Mouse (Mus musculus): Measurements from ENCODE around the gene Hoxc4. TPM values are rescaled to one million over a fixed set of nuclear protein-coding genes. Genes with fewer than 3 reads are reported as not detected.

Hoxc4 gene
- polyA plus RNA-seq, 1 experiment from 2014 or later = not detected

DNA sequence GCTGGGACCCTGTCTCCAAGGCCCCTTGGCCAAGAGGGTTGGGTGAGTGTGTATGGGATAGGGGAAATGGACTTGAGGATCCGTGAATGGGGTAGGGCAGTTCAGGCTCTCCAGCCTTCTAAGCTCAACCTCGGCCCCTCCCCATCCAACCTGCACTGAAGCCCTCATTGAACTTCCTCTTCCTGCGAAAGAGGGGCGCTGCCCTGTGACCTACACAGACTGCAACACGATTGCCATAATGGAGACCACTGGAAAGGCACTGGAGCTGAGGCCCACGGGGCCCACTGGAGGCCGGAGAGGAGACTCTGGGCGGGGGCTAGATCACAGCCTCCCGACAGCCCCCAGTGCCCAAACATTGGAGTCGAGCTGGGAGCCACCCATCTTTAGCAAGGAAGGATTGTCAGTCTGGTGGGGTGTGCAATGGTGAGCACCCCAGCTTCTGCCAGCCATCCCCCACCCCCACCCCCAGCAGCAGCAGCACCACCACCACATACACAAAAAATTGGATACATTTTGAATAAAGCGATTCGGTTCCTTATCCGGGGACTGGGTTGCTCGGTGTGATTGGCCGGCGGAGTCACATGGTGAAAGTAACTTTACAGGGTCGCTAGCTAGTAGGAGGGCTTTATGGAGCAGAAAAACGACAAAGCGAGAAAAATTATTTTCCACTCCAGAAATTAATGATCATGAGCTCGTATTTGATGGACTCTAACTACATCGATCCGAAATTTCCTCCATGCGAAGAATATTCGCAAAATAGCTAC, 15.5 kb downstream of the Hoxc4 start:
- WGBS (ENCODE audit: missing documents) = 4% methylated on average over 24 of the region's 24 CpGs
- Histone ChIP-seq H3K27ac (no peak overlapping the region), H3K79me2 (ENCODE audit: inconsistent target) (no peaks in the 10 kb centered on the region), H3K4me3 (ENCODE audit: inconsistent target) (no peak overlapping the region), H3K36me3 (ENCODE audit: inconsistent target) (no peaks in the 10 kb centered on the region)

DNA sequence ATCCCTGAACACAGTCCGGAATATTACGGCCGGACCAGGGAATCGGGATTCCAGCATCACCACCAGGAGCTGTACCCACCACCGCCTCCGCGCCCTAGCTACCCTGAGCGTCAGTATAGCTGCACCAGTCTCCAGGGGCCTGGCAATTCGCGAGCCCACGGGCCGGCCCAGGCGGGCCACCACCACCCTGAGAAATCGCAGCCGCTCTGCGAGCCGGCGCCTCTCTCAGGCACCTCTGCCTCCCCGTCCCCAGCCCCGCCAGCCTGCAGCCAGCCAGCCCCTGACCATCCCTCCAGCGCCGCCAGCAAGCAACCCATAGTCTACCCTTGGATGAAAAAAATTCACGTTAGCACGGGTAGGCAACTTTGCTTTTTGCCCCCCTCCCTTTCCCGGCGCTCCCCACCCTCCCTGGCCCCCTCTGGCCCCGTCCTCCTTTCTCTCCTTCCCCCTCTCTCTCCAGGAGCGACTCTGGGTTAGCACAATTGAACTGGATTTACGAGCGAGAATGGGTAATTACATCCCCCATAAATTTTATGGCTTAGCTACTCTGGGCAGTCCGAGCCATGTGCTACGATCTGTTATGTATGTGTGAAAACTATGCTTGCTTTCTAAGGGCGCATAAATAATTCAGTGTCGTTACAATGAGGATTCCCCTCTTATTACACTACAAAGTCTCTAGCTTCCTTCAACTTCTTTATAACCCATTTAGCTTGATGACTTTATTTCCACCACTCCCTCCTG, 16.2 kb downstream of the Hoxc4 start:
- 3% methylated on average over 31 of the region's 34 CpGs for WGBS (ENCODE audit: missing documents)
- Histone ChIP-seq H3K27ac (no peak overlapping the region), H3K4me3 (ENCODE audit: inconsistent target) (no peak overlapping the region), H3K36me3 (ENCODE audit: inconsistent target) (no peaks in the 10 kb centered on the region), H3K79me2 (ENCODE audit: inconsistent target) (no peaks in the 10 kb centered on the region)

- WGBS (ENCODE audit: missing documents) = 3% methylated on average over 14 of the region's 14 CpGs
- H3K36me3 ChIP-seq (ENCODE audit: inconsistent target) = no peaks in the 10 kb centered on the region
- H3K79me2 ChIP-seq (ENCODE audit: inconsistent target) = no peaks in the 10 kb centered on the region
- H3K4me3 ChIP-seq (ENCODE audit: inconsistent target) = no peak overlapping the region
- no peak overlapping the region for H3K27ac ChIP-seq
Observed at GRCm38 (mm10) chr15:103035548-103035881, 16.8 kb downstream of the Hoxc4 start.

GRCm38 (mm10) chr15:103037579-103037978, 18.8 kb downstream of the Hoxc4 start:
- H3K27ac ChIP-seq = no peak overlapping the region
- no peak overlapping the region for H3K4me3 ChIP-seq (ENCODE audit: inconsistent target)
- H3K79me2 ChIP-seq (ENCODE audit: inconsistent target) = no peaks in the 10 kb centered on the region
- 44% methylated on average over 1 of the region's 1 CpGs for WGBS (ENCODE audit: missing documents)
- no peaks in the 10 kb centered on the region for H3K36me3 ChIP-seq (ENCODE audit: inconsistent target)

GRCm38 (mm10) chr15:103038701-103039480, 20.2 kb downstream of the Hoxc4 start:
- Histone ChIP-seq H3K27ac (no peak overlapping the region), H3K36me3 (ENCODE audit: inconsistent target) (no peaks in the 10 kb centered on the region), H3K4me3 (ENCODE audit: inconsistent target) (no peak overlapping the region), H3K79me2 (ENCODE audit: inconsistent target) (no peaks in the 10 kb centered on the region)
- WGBS (ENCODE audit: missing documents) = 67% methylated on average over 10 of the region's 10 CpGs

GRCm38 (mm10) chr15:103039609-103040008, 20.9 kb downstream of the Hoxc4 start:
- 67% methylated on average over 3 of the region's 3 CpGs for WGBS (ENCODE audit: missing documents)
- Histone ChIP-seq H3K36me3 (ENCODE audit: inconsistent target) (no peaks in the 10 kb centered on the region), H3K79me2 (ENCODE audit: inconsistent target) (no peaks in the 10 kb centered on the region), H3K4me3 (ENCODE audit: inconsistent target) (no peak overlapping the region), H3K27ac (no peak overlapping the region)

GRCm38 (mm10) chr15:103040601-103041000, 21.9 kb downstream of the Hoxc4 start:
- Histone ChIP-seq H3K27ac (no peak overlapping the region), H3K4me3 (ENCODE audit: inconsistent target) (no peak overlapping the region), H3K36me3 (ENCODE audit: inconsistent target) (no peaks in the 10 kb centered on the region), H3K79me2 (ENCODE audit: inconsistent target) (no peaks in the 10 kb centered on the region)
- 36% methylated on average over 10 of the region's 12 CpGs for WGBS (ENCODE audit: missing documents)

DNA sequence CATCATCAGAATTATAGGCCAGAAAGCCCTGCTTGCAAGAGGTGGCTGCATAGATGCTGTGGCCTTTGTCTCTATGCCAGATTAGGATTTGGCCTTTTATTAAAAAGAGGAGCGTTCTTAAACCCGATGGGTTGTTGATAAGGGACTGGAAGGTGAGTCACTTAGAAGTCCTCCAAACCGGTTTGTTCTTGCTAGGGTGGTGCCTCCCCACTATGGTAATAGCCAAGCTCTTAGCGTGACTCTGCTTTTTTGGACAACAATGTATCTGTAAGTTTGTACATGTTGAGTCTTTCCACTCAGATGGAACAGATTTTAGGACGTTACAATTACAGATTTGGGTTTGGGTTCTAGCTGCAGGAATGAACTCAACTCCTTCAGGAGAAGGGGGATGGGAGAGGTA, 22.9 kb downstream of the Hoxc4 start:
- H3K4me3 ChIP-seq (ENCODE audit: inconsistent target) = no peak overlapping the region
- no peaks in the 10 kb centered on the region for H3K79me2 ChIP-seq (ENCODE audit: inconsistent target)
- no peaks in the 10 kb centered on the region for H3K36me3 ChIP-seq (ENCODE audit: inconsistent target)
- WGBS (ENCODE audit: missing documents) = 45% methylated on average over 5 of the region's 5 CpGs
- no peak overlapping the region for H3K27ac ChIP-seq

DNA sequence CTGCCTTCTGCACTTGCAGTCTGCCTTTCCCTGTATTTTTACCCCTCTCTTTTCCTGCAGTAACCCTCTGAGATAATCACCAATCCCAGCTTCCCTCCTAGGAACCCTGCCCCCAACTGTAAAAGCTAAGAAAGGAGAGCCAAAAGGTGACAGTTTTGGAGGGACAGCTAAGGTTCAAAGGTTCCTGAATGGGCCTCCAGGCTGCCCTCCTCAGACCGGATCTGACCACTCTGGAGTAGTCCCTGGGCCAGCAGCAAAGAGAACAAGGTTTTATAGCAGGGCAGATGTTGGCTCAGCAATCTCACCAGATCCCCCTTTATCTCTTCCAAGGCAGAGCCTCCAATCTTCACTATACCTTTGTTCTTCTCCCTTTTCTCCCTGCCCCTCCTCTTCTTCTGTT, 23.5 kb downstream of the Hoxc4 start:
- 60% methylated on average over 1 of the region's 1 CpGs for WGBS (ENCODE audit: missing documents)
- H3K79me2 ChIP-seq (ENCODE audit: inconsistent target) = no peaks in the 10 kb centered on the region
- H3K27ac ChIP-seq = no peak overlapping the region
- H3K4me3 ChIP-seq (ENCODE audit: inconsistent target) = no peak overlapping the region
- no peaks in the 10 kb centered on the region for H3K36me3 ChIP-seq (ENCODE audit: inconsistent target)

- H3K4me3 ChIP-seq (ENCODE audit: inconsistent target) = no peak overlapping the region
- 62% methylated on average over 2 of the region's 2 CpGs for WGBS (ENCODE audit: missing documents)
Observed at GRCm38 (mm10) chr15:103051670-103052069, 32.9 kb downstream of the Hoxc4 start.

DNA sequence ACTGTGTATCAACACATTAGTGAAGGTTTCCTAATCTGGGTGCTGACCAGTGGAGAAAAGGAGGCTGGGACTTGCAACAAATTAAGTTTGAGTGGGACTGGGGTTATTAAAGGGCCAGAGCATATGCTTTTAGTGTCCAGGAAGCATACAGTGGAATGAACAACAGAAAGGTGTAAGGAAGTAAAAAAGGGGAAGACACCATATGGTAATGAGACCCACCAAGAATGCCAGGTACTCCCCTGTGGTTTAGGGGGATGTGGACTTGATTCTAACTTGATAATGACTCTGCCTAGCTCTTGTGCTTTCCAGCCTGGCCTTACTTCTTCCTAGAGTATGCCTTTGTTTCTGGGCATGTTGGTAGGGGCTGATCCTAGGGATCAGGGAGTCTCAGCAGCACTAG, 34.5 kb downstream of the Hoxc4 start:
- no peak overlapping the region for H3K27ac ChIP-seq
- no peaks in the 10 kb centered on the region for H3K79me2 ChIP-seq (ENCODE audit: inconsistent target)
- H3K36me3 ChIP-seq (ENCODE audit: inconsistent target) = no peaks in the 10 kb centered on the region
- H3K4me3 ChIP-seq (ENCODE audit: inconsistent target) = no peak overlapping the region

More at GRCm38 (mm10) chr15:103051670-103052069, 32.9 kb downstream of the Hoxc4 start:
- Histone ChIP-seq H3K36me3 (ENCODE audit: inconsistent target) (no peaks in the 10 kb centered on the region), H3K79me2 (ENCODE audit: inconsistent target) (no peaks in the 10 kb centered on the region), H3K27ac (no peak overlapping the region)

DNA sequence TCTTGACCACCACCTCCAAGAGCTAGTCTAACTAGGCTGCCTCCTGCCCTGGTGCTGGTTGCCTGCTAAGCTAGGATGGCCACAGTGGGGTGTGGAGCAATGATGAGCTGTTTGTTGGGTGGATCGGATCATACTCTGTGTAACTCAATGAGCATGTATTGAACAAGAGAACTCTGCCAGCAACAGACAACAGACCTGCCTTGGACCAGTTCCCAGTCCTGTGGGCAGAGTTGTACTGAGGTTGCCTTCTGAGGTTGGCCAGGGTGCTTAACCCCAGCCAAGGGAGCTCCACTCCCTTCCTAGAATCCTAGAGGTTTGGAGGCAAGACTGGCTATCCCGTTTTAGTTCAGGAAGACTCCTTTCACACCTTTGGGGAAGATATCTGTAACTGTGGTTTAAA, 37.7 kb downstream of the Hoxc4 start:
- 80% methylated on average over 1 of the region's 2 CpGs for WGBS (ENCODE audit: missing documents)
- Histone ChIP-seq H3K79me2 (ENCODE audit: inconsistent target) (no peaks in the 10 kb centered on the region), H3K4me3 (ENCODE audit: inconsistent target) (no peak overlapping the region), H3K36me3 (ENCODE audit: inconsistent target) (no peaks in the 10 kb centered on the region), H3K27ac (no peak overlapping the region)

GRCm38 (mm10) chr15:103058715-103059114, 40.0 kb downstream of the Hoxc4 start:
- Histone ChIP-seq H3K79me2 (ENCODE audit: inconsistent target) (no peaks in the 10 kb centered on the region), H3K27ac (no peak overlapping the region), H3K4me3 (ENCODE audit: inconsistent target) (no peak overlapping the region), H3K36me3 (ENCODE audit: inconsistent target) (no peaks in the 10 kb centered on the region)
- WGBS (ENCODE audit: missing documents) = 22% methylated on average over 12 of the region's 12 CpGs

- Histone ChIP-seq H3K4me3 (ENCODE audit: inconsistent target) (no peak overlapping the region), H3K79me2 (ENCODE audit: inconsistent target) (no peaks in the 10 kb centered on the region), H3K27ac (no peak overlapping the region), H3K36me3 (ENCODE audit: inconsistent target) (no peaks in the 10 kb centered on the region)
- 5% methylated on average over 21 of the region's 21 CpGs for WGBS (ENCODE audit: missing documents)
Observed at GRCm38 (mm10) chr15:103059393-103059992, 40.8 kb downstream of the Hoxc4 start.

DNA sequence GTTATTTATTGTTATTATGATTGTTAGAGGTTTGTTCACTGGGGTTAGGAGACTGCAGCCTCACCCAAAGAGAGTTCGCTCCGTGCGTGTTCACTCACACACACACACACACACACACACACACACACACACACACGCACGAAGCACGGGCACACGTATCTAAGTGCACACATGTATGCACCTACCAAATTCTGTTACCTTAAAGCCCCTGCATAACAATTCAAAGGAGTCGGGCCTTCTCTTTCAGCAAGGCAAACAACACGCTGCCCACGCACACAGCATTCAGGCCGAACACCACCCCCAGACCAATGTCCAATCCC, 41.2 kb downstream of the Hoxc4 start:
- 25% methylated on average over 5 of the region's 11 CpGs for WGBS (ENCODE audit: missing documents)
- Histone ChIP-seq H3K79me2 (ENCODE audit: inconsistent target) (no peaks in the 10 kb centered on the region), H3K4me3 (ENCODE audit: inconsistent target) (no peak overlapping the region), H3K27ac (no peak overlapping the region), H3K36me3 (ENCODE audit: inconsistent target) (no peaks in the 10 kb centered on the region)

All from macrophage (primary cell).